Mouse (Mus musculus): ENCODE data around the gene Btbd9. TPM values are rescaled to one million over a fixed set of nuclear protein-coding genes. Genes with fewer than 3 reads are reported as not detected.

Gene Btbd9
- total RNA-seq, 2 experiments from 2014 or later: 20.7 to 21.7 TPM

DNA sequence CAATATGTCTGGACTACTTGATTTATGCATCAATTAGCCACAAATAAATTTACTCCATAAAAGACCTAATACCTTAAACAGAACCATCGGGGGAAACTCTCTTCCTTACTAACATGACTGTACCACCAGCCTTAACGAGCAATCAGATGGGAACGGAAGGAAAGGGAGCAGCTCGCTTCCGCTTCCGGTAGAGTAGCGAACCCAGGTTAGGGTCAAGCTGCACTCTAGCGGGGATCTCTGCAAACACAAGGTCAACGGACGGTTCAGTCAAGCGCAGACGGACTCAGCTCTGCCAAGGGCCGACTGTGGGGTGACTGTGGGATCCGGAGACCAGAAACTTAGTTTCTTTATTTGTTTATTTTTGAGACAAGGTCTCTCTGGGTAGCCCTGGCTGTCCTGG, 25.9 kb upstream of the Btbd9 start:
- DNase-seq: no peak

DNA sequence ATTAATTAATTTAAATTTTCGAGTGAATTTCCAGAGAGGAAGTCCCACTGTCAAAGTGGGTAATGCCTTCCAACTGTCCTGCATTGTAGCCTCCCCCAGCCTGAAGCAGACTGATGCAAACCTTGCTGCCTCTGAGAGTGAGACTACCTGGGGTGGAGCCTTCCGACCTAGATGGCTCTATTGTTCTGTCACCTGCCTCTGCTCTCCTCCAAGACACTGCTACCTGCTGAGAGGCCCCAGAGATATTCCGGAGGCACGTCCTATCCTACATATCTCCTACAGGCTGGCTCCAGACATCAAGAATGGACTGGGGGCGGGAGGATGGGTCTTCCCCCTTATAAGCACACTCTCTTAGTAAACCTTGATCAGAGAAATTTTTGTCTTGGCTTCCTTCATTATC, 22.0 kb upstream of the Btbd9 start:
- no peak for DNase-seq

DNA sequence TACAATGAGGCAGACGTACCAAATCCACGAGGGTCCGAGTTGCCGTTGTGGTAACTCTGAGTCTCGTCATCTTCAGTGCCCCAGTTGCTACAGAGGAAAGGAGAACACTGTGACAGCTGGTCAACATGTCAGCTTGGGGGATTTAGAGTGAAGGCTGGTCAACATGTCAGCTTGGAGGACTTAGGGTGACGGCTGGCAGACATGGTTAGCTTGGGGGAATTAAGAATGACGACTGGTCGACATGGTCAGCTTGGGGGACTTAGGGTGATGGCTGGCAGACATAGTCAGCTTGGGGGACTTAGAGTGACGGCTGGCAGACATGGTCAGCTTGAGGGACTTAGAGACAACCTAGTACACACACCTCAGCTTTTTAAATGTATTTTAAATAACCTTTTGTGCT, 21.5 kb upstream of the Btbd9 start:
- DNase-seq: no peak

DNA sequence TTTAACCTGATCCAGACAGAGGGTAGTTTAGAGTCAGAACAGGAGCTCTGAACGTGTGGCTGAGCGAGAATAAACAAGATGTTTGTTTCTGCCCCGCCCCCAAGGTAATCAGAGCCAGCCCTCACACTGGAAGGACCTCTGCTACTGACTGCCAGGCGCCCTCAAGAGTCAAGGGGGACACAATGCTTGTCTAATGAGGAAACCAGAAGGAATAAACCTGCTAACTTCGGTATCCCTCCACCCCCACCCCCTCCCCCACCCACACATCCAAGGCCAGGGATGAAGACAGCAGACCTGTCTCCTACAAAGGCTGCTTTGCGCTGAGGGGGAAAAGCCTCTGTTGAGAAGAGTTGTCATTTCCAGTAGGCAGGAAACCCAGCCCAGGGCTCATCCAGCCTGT, 18.6 kb upstream of the Btbd9 start:
- no peak for DNase-seq

DNA sequence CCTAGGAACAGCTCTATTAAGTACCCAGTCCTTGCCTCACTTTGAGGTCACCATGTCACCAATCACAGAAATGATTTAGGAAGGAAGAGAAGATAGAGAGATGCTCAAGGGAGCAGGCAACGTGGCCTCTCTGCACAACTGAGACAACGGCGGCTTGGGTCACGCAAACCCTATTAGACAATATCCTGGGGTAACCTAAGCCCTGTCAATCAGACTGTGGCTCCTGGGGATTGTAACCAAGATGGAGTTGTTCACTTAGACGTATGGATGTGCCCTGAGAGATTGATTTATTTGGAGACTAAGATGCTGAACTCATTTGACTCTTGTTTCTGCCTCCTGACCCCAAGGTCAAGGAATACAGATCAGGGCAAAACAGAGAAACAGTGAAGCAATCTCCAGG, 18.1 kb upstream of the Btbd9 start:
- DNase-seq: no peak

- peak; percentile 51 to 78 for DNase-seq
These were observed 14.3 kb upstream of the Btbd9 start for GRCm38 (mm10) chr17:30590417-30591198.

DNA sequence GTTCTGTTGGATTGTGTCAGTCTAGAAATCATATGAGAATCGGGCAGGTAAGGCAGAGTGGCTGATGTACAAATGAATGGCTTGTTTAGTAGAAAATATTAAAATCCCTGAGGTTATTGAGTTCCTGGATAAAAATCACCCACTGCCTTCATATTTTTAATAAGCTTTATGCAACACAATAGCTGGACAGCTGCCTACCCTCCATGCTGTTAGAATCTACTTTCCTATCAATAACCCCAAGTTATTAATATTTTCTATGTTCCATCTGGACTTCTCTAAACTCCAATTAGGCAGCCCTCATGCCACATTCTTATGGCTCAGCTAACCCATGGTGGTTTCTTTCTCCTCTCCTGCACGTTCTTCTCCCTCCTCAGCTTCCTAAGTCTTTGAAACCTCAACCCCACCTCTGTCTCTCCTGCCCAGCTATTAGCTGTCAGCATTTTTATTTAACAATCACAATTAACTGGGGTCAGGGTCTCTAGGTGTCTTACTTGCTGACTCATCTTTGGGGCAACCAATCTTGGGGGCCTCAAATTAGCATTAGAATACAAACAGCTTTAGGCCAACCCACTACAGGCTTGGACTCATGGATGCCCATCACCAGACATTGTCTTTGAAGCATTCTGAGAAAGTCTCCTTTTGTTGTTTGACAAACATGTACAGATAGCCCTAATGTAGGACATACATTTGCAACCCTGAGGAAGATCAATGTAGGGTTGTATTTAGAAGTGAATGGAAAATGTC, 7.1 kb upstream of the Btbd9 start:
- no peak for DNase-seq

DNA sequence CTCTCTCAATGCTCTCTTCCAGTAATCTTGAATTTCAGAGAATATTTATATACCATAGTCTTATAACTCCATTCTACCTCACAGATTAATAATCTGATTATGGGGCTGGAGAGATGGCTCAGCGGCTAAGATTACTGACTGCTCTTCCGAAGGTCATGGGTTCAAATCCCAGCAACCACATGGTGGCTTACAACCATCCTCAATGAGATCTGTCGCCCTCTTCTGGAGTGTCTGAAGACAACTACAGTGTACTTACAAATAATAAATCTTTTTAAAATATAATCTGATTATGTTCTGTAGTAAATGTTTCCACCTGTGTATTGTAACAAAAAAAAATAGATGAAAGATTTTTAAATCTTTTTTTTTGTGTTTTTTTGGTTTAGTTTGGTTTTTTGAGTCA, 6.0 kb upstream of the Btbd9 start:
- no peak for DNase-seq

GRCm38 (mm10) chr17:30581201-30581600, 4.9 kb upstream of the Btbd9 start:
- no peak for DNase-seq

DNA sequence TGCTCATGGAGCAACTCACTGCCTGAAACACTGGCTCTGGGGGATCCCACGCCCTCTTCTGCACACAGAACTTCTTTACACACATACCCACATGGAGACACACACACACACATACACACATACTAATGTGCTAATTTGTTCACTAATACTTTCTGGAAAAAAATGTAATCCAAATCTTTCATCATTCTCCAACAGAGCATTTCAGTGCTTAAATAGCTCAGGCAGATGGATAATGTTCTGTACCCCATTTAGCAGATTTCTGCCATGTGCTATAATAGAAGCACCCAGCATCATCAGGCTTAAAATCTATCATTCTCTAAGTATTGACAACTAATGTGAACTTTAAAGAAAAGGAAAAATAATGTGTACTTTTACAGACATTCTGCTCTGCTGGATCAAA, 4.5 kb upstream of the Btbd9 start:
- no peak for DNase-seq

GRCm38 (mm10) chr17:30576946-30577345, 658 bp upstream of the Btbd9 start:
- no peak for DNase-seq

DNA sequence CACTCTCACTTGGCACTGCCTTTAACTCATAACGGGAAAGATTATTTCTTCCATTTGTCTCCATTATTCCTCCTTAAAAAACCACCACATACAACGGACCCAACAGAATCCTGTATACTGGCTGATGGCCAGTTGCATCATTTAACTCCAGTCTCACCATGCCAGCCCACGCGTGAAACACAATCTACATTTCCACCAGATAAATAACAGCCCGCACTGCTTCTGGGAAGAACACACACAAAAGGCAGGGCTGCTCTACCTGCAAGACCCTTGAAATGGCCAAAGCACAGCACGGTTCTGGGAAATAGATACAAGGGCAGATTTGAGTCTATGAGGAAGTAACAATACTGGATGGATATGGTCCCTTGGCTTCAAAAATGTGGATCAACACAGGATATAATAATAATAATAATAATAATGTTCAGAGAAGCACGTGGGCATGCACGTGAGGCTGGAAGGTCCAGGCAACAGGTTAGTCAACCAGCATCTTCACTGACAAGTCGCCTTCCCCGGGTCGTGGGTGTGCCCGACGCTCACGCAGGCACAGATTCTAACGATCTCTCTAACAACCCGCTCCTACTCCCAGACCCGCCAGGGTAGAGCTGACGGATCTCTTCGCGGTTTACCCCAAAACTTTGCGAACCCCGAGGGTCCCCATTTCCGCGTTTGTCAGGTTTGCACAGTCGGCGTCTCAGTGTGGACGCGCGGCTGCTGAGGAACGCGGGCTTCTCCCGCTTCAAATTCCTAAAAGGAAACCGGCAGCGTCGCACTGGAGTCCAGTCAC, 975 bp downstream of the Btbd9 start:
- peak in 1 of 2 experiments; percentile 77 for DNase-seq

- no peak for DNase-seq
These were observed 1.6 kb downstream of the Btbd9 start for GRCm38 (mm10) chr17:30574783-30575075.

DNA sequence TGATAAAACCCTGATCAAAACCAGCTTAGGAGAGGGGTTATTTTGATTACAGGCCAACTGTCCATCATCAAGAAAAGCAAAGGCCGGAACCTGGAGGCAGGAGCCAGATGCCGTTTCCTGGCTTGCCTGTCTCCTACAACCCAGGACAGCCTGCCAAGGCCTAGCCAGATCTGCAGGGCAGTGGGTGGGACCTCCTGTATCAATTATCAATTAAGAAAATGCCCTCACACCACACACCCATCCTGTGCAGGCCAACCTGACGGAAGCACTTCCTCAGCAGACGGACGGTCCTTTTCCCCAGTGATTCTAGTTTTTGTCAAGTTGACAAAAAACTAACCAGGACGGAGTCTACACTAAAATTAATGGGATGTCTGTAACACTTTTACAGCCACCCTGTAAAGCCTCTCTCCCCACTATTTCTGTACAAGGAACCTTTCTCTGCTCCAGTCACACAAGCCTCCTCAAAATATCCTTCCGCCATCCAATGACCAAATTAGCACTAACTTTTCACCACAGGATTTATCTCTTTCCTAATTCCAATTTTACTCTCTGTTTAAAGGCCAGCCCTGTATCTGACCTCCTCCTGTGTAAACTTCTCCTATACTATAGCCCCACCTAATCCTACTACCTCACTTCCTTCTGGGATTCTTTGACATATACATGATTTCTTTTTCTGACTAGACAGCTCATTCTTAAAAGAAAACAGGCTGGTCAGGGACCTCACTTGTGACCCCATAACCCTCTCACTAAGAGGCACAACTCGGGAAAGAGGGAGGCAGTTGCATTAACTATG, 2.1 kb downstream of the Btbd9 start:
- peak in 1 of 2 experiments; percentile 67 for DNase-seq

- DNase-seq: no peak
These were observed 5.3 kb downstream of the Btbd9 start for GRCm38 (mm10) chr17:30570971-30571370.

- DNase-seq: peak in 1 of 2 experiments; percentile 36
These were observed 6.1 kb downstream of the Btbd9 start for GRCm38 (mm10) chr17:30570173-30570572.

- no peak for DNase-seq
These were observed 7.8 kb downstream of the Btbd9 start for GRCm38 (mm10) chr17:30568473-30568872.

GRCm38 (mm10) chr17:30564971-30565370, 11.3 kb downstream of the Btbd9 start:
- peak in 1 of 2 experiments; percentile 46 for DNase-seq

DNA sequence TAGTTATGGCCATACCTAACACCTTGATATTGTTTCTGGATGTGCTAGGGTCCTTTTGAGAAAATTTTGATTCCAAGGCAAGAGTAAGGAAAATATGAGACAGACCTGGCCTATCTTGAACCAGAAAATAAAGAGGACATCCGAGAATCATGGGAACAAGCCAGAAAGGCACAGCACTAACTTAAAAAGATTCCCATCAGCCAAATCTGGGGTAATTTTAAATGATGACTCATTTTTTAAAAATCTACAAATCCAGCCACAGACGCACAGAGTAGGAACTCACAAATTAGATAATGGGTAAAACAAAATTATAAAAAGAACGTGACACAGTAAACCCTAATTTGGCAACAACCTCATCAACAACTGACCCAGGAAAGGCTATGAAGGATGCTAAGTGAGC, 11.9 kb downstream of the Btbd9 start:
- no peak for DNase-seq

DNA sequence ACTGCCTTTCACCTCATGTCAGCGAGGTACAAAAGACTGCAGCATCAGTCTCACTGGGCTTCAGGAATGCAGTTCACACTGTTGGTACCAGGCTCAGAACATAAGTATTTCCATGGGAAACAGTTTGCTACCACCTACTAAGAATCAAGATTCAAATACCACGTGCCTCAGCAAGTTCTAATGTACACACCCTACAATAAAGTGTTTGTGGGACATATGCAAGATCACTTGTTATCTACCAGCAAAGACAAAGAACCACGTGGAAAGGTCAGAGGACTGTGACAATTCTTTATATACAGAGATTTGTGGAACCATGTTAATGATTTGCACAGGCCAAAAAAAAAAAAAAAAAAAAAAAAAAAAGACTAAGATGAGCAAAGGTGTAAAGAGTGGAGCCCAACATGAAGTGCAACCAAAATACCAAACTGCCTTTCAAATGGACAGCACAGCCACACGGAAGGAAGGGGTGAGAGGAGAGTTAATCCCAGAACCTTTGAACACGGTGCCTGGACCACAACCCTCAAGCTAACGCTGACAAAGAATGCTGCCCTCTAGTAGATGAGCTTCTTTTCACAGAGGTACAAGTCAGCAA, 12.7 kb downstream of the Btbd9 start:
- no peak for DNase-seq

DNA sequence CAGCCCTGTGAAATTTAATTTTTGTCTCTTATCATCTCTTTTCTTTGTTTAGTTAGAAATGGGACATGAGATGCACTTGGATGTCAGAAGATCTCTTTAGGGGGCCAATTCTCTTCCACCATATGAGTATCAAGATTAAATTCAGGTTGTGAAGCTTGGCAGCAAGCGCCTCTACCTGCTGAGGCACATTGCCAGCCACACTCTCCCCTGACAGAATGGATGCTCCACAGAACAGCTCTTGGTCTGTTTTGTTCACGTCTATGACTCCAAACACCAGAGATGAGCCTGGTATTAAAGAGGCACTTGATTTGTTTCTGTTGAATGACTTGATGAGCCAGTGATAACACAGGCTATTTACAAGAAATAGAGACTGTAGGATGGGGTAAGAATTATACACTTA, 13.5 kb downstream of the Btbd9 start:
- no peak for DNase-seq

DNA sequence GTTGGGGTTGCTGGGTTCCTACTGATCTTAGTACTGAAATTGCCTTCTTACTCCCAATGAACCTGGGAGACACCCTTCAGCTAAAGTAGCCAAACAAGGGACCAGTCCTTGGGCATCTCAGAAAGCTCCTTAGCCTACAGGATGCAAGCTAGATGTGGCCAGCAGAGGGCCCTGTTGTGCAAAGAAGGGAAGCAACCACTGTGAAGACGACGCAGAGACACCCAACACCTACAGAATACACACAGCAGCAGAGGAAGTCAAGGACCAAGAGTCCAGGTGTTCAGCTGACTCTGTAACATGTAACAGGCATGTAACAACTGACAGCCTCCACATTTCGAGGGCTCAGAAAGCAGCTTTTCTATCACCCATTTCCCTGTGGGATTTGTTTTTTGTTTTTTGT, 16.8 kb downstream of the Btbd9 start:
- DNase-seq: peak; percentile 52 to 84
